Mouse (Mus musculus): ENCODE data around the gene Dnal4. TPM values are rescaled to one million over a fixed set of nuclear protein-coding genes. Genes with fewer than 3 reads are reported as not detected.

The Dnal4 gene
- 70.2 and 88.9 TPM in 2 replicates for polyA plus RNA-seq (2012; rRNA removed)
- polyA plus RNA-seq (2014; fragmentation: Nextera tagmentation; extraction: Ambion mirVana), result 60.9 and 68.2 TPM in 2 replicates

DNA sequence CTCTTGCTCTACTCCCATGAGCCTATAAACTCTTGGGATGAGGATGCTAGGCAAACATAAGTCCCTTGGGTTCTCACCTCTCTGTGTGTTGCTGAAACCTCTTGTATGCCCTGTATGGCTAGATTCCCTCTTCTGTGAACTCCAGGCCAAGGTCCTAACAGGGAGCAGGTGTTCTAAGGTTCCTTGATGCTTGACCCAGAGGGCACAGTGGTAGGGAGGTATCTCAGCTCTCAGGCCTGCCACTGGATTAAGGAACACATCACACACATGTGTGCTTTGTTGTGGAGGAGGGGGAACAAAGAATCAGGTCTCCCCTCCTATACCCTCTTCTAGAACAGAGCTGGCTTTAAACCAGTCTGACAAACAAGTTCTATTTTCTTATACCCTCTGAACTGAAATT, at the start of gene Dnal4:
Gene Dnal4 (minus strand): TSS at position 101 of the 400 bp plus-strand sequence.
- Histone ChIP-seq H3K4me2 (replicated peaks; ENCODE audit: low read depth, low read length, severe bottlenecking) (no peak within 1 kb of the TSS), H3K9me3 (ENCODE audit: control insufficient read depth, low read length) (no peaks in the 10 kb centered on the region), H3K36me3 (ENCODE audit: control insufficient read depth, insufficient read depth, low read length) (no peaks in the 10 kb centered on the region), H3K4me3 (replicated peaks; ENCODE audit: low read length) (no peak within 1 kb of the TSS), H3K27ac (replicated peaks; ENCODE audit: low read depth, low read length) (no peak within 1 kb of the TSS), H3K27me3 (ENCODE audit: control insufficient read depth, insufficient read depth, low read length) (no peaks in the 10 kb centered on the region), H3K4me1 (ENCODE audit: control insufficient read depth, insufficient read depth, low read length) (peaks cover 13% of the 10 kb centered on the region), H3K9ac (ENCODE audit: low read depth, low read length, severe bottlenecking) (no peak within 1 kb of the TSS)
- TF ChIP-seq POLR2A (IDR thresholded peaks at IDR 0.05; ENCODE audit: borderline replicate concordance, extremely low read depth, insufficient read depth, insufficient read length), result no peak
- DNase-seq (ENCODE audit: low spot score) (no peak), ATAC-seq (ENCODE audit: low FRiP score, low read depth) (no peak)

- peaks cover 9% of the 10 kb centered on the region for H3K4me1 ChIP-seq (ENCODE audit: control insufficient read depth, insufficient read depth, low read length)
These were observed 49.6 kb upstream of the Dnal4 start for GRCm38 (mm10) chr15:79827061-79827777.

DNA sequence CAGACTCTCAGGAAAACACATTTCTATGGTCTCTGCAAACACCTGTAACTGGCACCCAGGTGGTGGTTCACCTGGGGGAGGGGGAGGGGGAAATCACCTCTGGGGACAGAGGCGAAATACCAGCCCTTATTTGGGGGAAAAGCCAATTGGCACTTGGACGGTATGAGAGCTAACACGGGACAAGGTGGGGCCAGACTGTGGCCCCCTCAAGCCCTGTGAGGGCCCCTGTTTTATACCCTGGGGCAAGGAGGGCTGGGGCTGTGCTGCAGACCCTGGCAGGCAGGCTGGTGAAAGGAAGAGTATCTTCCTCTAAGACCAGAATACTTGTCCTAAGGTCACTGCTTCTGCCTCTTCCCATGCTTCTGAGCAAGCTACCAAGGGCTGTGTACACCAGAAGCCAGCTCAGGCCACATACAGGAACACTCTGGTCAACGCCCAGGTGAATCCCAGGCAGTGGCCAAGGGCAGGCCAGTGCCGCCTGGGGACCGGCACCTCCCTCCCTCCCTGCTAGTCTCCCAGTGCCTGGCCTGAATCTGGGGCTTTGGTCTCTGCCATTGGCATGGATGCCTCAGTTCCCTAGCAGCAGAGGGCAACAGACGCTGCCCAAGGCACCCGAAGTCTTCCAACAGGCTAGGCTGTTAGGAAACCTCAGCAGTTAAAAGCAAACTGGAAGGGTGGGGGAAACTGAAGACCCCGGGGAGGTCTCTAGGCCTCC, 48.7 kb upstream of the Dnal4 start:
- no peak overlapping the region for H3K27ac ChIP-seq (replicated peaks; ENCODE audit: low read depth, low read length)
- peaks cover 7% of the 10 kb centered on the region; the same call in 1 of the 2 replicates for H3K4me1 ChIP-seq (ENCODE audit: control insufficient read depth, insufficient read depth, low read length)

More at GRCm38 (mm10) chr15:79827061-79827777, 49.6 kb upstream of the Dnal4 start:
- no peaks in the 10 kb centered on the region for H3K9me3 ChIP-seq (ENCODE audit: control insufficient read depth, low read length)
- WGBS, result 89% methylated on average over 14 of the region's 14 CpGs
- no peak overlapping the region for H3K4me2 ChIP-seq (replicated peaks; ENCODE audit: low read depth, low read length, severe bottlenecking)
- H3K4me3 ChIP-seq (replicated peaks; ENCODE audit: low read length), result no peak overlapping the region
- no peak overlapping the region for H3K27ac ChIP-seq (replicated peaks; ENCODE audit: low read depth, low read length)
- TF ChIP-seq POLR2A (IDR thresholded peaks at IDR 0.05; ENCODE audit: borderline replicate concordance, extremely low read depth, insufficient read depth, insufficient read length), result no peak
- H3K9ac ChIP-seq (ENCODE audit: low read depth, low read length, severe bottlenecking), result no peak overlapping the region
- peaks cover 77% of the 10 kb centered on the region for H3K36me3 ChIP-seq (ENCODE audit: control insufficient read depth, insufficient read depth, low read length)
- no peaks in the 10 kb centered on the region for H3K27me3 ChIP-seq (ENCODE audit: control insufficient read depth, insufficient read depth, low read length)
- ATAC-seq (ENCODE audit: low FRiP score, low read depth) (no peak), DNase-seq (ENCODE audit: low spot score) (no peak)

GRCm38 (mm10) chr15:79825146-79825825, 47.6 kb upstream of the Dnal4 start:
- Histone ChIP-seq H3K27ac (replicated peaks; ENCODE audit: low read depth, low read length) (no peak overlapping the region), H3K4me3 (replicated peaks; ENCODE audit: low read length) (no peak overlapping the region), H3K9me3 (ENCODE audit: control insufficient read depth, low read length) (no peaks in the 10 kb centered on the region), H3K4me1 (ENCODE audit: control insufficient read depth, insufficient read depth, low read length) (peaks cover 7% of the 10 kb centered on the region; the same call in 1 of the 2 replicates), H3K27me3 (ENCODE audit: control insufficient read depth, insufficient read depth, low read length) (no peaks in the 10 kb centered on the region), H3K9ac (ENCODE audit: low read depth, low read length, severe bottlenecking) (no peak overlapping the region; the same call in 1 of the 2 replicates), H3K36me3 (ENCODE audit: control insufficient read depth, insufficient read depth, low read length) (peaks cover 65% of the 10 kb centered on the region), H3K4me2 (replicated peaks; ENCODE audit: low read depth, low read length, severe bottlenecking) (no peak overlapping the region)
- WGBS, result 63% methylated on average over 14 of the region's 14 CpGs
- DNase-seq (ENCODE audit: low spot score) (no peak), ATAC-seq (ENCODE audit: low FRiP score, low read depth) (no peak)
- no peak for TF ChIP-seq POLR2A (IDR thresholded peaks at IDR 0.05; ENCODE audit: borderline replicate concordance, extremely low read depth, insufficient read depth, insufficient read length)

More for the DNA sequence above, 48.7 kb upstream of the Dnal4 start:
- Histone ChIP-seq H3K4me3 (replicated peaks; ENCODE audit: low read length) (no peak overlapping the region), H3K4me2 (replicated peaks; ENCODE audit: low read depth, low read length, severe bottlenecking) (no peak overlapping the region), H3K9me3 (ENCODE audit: control insufficient read depth, low read length) (no peaks in the 10 kb centered on the region), H3K27me3 (ENCODE audit: control insufficient read depth, insufficient read depth, low read length) (no peaks in the 10 kb centered on the region), H3K36me3 (ENCODE audit: control insufficient read depth, insufficient read depth, low read length) (peaks cover 71% of the 10 kb centered on the region), H3K9ac (ENCODE audit: low read depth, low read length, severe bottlenecking) (no peak overlapping the region)
- DNase-seq (ENCODE audit: low spot score) (no peak), ATAC-seq (ENCODE audit: low FRiP score, low read depth) (no peak)
- no peak for TF ChIP-seq POLR2A (IDR thresholded peaks at IDR 0.05; ENCODE audit: borderline replicate concordance, extremely low read depth, insufficient read depth, insufficient read length)
- WGBS, result 75% methylated on average over 9 of the region's 9 CpGs

Measured in limb, embryonic 14.5 days (tissue).